Mouse (Mus musculus) induced T-regulatory cell, adult 2 months (primary cell): ENCODE measurements around the gene Gm3286.
"Not testable (repeated sequence)": the region's sequence is repeated elsewhere in the genome, so short reads cannot be mapped to it uniquely, and the experiment has no call there.

Experiments
- DNase-seq: peaks from one replicate; pipeline ENCODE4 v3.0.0-alpha.2; 2012; ENCODE audit warnings: low read depth

The Gm3286 gene

GRCm38 (mm10) chr5:95510458-95510857 is at the start of gene Gm3286:
Gm3286 (plus strand) TSS chr5:95510758.
- DNase-seq: not testable (repeated sequence)
